Mouse (Mus musculus): ENCODE data around the gene Mnd1.

The Mnd1 gene

GRCm38 (mm10) chr3:84041739-84042138, 113.8 kb downstream of the Mnd1 start:
- DNase-seq (ENCODE audit: low spot score): no peak

- peak; percentile 14 for DNase-seq (ENCODE audit: low spot score)
Observed at GRCm38 (mm10) chr3:84040476-84041082, 115.0 kb downstream of the Mnd1 start.

- peak; percentile 44 for DNase-seq (ENCODE audit: low spot score)
Observed at GRCm38 (mm10) chr3:84039646-84040475, 115.7 kb downstream of the Mnd1 start, which contains the start of gene Tmem131l. Gene Tmem131l (minus strand): TSS chr3:84040175.

- peak; percentile 29 for DNase-seq (ENCODE audit: low spot score)
Observed at GRCm38 (mm10) chr3:84038981-84039645, 116.5 kb downstream of the Mnd1 start.

- no peak for DNase-seq (ENCODE audit: low spot score)
Observed at GRCm38 (mm10) chr3:84038126-84038525, 117.5 kb downstream of the Mnd1 start.
